Mouse (Mus musculus) olfactory bulb, adult 2 months (tissue): ENCODE data around the gene Ncl.

ENCODE experiments used
- CTCF ChIP-seq: fragments of 200-500 bp; IDR thresholded peaks from 2 replicates; pipeline ENCODE4 v1.5.1; 2012; ENCODE audit warnings: low read depth, mild to moderate bottlenecking, low read length, moderate library complexity; ENCODE audit not compliant: insufficient read depth
- POLR2A ChIP-seq: fragments of 200-500 bp; IDR thresholded peaks from 2 replicates; pipeline ENCODE4 v1.6.1; 2012; ENCODE audit warnings: mild to moderate bottlenecking, low read depth, low read length, moderate library complexity; ENCODE audit not compliant: insufficient read depth

DNA sequence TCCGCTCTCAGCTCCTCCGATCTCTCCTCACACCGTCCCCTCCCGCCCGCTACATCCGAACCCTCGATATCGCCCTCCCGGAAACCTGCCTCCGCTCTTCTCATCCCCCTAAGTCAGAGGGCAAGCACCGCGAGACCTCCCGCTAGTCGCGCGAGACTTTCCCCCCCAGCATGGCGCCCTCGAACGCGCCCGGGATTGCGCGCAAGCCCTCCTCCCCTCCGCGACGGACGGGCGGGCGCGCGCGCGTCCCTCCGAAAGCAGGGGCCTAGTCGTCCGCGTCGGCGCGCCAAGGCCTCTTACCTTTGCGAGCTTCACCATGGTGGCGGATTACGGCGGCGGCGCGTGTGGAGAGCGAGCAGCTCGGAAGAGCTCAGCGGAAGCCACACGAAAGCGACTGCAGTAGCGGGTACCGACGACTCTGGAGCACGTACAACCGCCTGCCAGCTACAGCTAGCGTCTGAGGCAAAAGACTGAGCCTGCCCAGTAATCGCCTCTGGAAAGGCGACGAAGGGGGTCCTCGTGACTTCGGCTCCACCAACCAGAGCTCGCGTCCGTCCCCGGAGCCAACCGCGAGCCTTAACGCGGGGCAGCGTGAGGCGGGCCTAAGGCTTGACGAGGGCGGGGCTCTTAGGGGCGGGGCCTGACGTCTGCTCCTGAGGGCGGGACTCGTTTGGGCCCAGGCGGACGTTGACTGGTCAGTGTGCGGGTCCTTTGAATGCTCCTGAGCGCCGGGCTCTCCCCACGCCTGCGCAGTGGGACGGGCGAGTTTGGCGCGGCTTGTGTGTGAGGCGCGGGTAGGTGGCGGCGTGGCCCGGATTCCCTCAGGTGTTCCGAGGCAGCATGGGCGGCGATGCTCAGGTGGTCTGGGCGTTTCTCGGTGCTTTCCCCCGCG is at the start of gene Ncl:
- no peak for TF ChIP-seq CTCF
- peak; percentile 99 for TF ChIP-seq POLR2A
